Mouse (Mus musculus) lung, postnatal 10 days (tissue): ENCODE results near the gene Dolk.

ENCODE experiments used
- DNase-seq: peaks from one replicate; pipeline ENCODE4 v3.0.0; 2021

The Dolk gene

DNA sequence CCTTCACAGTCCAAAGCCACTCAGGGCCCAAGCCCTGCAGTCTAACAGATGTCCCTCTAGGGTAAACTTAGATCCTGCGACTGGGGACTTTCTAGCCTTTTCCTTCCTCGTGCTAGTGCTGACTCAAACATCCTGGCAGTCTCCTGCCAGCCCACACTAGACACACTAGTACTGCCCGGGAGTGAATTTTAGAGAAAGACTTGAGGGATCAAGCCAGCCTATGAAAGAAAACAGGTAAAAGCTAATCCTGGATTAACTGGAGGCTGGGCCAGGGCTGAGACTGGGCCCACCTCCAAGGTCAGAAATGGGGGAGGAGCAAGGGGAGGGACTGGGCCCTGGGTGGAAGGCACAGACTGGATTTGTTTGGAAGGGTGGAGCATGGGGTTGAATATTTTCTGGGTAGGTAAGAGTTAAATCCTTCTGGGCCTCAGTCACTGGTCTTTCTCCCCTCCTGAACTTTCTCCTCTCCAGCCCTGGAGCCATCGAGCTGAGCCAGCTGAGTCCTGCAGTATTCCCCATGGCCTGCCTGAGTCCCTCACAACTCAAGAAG is 19.7 kb downstream of the Dolk start:
- DNase-seq = peak; percentile 88

GRCm38 (mm10) chr2:30265767-30266253 is 20.3 kb downstream of the Dolk start, which contains the start of gene Phyhd1:
Gene Phyhd1 (plus strand): TSS chr2:30266203.
- peak; percentile 88 for DNase-seq

- DNase-seq = peak; percentile 31
Observed at GRCm38 (mm10) chr2:30264671-30265519, 21.2 kb downstream of the Dolk start.

DNA sequence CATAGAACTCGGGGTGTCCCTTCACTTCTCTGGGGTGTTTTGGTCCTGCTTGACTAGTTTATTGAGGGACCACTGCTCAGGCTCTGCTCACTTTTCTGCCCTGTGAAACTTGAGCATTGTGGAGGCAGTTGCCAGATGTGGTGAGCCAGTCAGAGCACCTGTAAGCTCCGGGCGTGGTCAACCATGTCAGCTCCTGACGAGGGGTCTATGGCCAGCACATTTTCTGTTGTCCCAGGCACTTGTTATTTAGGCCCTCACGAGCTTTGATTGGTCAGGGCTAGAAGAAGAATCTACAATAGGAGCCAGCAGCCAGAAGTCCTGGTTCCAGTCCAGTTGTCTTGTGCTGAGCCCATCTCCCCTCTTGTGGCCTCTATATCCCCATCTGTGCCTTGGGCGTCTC is 22.3 kb downstream of the Dolk start:
- DNase-seq = no peak

DNA sequence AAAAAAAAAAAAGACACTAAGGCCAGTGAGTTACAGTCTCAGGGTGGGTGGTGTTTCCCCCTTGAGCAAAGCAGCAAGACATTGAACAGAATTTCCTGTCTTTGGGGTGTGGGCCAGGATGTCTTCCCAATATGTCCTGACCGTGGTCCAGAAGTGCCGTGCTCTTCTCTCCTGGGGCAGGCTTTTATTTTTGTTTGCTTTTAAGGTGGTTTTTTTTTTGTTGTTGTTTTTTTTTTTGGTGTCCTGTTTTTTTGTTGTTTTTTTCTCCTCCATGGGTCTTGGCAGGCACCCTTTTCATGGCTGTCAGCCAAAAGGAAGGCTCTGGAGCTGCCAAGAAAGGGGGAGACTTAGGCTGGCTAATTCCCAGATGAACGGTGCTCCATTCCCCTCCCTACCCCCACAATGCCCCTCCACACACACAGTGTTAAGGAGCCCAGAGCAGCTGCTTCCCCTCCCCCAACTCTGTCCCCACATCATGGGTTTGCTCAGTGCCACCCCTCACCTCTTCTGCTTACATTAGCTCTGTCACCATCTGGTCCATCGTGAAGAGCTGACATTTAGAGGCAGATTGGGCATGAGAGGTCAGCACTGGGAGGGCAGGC is 23.2 kb downstream of the Dolk start:
- DNase-seq = peak; percentile 73

GRCm38 (mm10) chr2:30261921-30262839 is 24.0 kb downstream of the Dolk start:
- no peak for DNase-seq

DNA sequence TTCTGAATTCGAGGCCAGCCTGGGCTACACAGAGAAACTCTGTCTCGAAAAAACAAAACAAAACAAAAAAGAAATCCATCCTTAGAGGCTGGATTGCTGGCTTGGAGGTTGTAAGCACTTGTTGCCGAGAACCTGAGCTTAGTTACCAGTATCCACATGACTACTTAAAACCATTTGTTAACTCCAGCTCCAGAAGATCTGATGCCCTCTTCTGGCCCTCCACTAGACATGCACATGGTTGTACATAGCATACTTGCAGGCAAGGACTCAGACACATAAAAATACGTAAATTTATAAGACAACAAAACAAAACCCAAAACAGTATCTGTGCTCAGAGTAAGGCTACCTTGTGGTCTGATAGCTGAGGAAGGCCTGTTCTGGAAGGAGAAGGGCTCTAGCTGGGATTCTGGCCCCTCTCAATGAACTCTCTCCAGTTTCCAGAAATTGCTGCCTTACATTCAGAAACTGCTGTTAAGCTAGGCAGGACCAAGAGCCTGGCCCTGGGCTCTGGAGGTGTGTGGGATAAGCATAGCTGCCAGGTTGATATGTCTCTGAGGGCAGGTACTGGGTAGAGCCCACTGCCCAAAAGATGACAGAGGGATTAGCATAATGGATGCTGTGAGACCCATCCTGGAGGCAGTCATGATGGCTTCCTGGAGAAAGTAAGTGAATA is 24.9 kb downstream of the Dolk start:
- no peak for DNase-seq

DNA sequence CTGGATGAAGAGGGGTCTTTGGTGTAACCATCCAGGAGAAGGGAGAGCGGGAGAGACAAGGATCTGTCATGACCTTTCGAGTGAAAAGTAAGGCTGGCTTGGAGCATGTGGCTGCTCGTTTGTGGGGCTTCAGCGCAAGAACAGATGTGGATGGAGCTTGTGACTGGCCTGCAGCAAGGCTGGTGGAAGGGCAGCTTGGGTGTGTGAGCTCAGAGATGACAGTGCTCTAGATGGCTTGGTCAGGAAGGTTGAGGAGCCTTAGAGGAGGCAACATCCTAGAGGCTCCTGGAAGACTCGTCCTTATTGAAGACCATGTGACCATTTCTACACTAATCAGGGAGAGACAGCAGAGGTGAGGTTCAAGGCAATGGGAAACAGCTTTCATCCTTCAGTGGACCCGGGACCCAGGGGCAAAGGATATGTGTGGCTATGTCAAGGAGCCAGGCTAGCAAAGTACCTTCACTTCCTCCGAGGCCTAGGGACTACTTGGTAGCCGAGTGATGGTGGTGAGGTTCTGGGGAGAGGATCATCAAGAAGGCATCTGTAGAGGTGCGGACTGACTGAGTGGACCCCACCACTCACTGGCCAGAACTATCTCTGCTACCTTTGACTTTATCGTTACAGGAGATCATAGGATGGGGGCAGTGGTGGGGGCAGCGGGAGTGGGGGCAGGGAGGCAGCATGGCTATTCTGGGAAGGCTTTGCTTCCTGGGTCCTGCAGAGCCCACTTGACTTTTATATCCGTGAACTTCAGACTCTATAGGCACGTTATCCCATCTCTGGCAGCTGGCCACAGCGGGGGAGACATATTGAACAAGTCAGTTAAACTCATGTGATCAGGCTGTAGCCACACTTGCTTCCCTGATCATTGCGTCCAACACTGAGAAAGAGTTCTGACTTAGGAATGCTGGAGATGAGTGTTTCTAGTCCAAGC is 26.7 kb downstream of the Dolk start:
- DNase-seq = no peak

DNA sequence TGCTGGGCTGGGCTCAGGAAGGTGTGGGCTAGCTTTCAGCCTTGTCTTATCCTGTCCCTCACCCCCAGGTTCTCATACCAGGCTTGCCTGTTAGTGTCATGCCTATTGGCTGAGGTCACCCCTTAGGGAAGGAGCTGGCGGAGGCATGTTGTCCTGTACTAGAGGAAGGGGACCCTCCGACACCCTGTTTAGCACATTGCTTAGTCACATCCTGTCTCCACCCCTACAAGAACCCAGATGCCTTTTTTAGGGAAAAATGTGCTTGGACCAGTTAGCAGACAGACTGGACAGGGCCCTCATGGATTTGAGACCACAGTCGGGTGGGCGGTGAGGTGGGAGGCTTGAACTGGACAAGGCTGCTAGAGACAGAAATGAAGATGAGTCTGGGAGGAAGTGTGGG is 27.5 kb downstream of the Dolk start:
- DNase-seq = peak; percentile 64

- DNase-seq = no peak
Observed at GRCm38 (mm10) chr2:30257699-30258460, 28.3 kb downstream of the Dolk start.

DNA sequence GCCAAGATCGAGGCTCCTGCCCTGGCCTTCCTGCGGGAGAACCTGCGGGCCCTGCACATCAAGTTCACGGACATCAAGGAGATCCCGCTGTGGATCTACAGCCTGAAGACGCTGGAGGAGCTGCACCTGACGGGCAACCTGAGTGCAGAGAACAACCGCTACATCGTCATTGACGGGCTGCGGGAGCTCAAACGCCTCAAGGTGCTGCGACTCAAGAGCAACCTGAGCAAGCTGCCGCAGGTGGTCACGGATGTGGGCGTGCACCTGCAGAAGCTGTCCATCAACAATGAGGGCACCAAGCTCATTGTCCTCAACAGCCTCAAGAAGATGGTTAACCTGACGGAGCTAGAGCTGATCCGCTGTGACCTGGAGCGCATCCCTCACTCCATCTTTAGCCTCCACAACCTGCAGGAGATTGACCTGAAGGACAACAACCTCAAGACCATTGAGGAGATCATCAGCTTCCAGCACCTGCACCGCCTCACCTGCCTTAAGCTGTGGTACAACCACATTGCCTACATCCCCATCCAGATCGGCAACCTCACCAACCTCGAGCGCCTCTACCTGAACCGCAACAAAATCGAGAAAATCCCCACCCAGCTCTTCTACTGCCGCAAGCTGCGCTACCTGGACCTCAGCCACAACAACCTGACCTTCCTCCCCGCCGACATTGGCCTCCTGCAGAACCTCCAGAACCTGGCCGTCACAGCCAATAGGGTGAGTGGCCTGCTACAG is 29.4 kb downstream of the Dolk start:
- no peak for DNase-seq

DNA sequence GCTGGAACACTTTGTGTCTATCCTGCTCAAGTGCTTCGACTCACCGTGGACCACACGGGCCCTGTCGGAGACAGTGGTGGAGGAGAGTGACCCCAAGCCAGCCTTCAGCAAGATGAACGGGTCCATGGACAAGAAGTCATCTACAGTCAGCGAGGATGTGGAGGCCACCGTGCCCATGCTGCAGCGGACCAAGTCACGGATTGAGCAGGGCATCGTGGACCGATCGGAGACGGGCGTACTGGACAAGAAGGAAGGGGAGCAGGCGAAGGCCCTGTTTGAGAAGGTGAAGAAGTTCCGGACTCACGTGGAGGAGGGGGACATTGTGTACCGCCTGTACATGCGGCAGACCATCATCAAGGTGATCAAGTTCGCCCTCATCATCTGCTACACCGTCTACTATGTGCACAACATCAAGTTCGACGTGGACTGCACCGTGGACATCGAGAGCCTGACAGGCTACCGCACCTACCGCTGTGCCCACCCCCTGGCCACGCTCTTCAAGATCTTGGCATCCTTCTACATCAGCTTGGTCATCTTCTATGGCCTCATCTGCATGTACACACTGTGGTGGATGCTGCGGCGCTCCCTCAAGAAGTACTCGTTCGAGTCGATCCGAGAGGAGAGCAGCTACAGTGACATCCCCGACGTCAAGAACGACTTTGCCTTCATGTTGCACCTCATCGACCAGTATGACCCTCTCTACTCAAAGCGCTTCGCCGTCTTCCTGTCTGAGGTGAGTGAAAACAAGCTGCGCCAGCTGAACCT is 30.3 kb downstream of the Dolk start:
- DNase-seq = no peak

- DNase-seq = no peak
Observed at GRCm38 (mm10) chr2:30253809-30254208, 32.3 kb downstream of the Dolk start.

DNA sequence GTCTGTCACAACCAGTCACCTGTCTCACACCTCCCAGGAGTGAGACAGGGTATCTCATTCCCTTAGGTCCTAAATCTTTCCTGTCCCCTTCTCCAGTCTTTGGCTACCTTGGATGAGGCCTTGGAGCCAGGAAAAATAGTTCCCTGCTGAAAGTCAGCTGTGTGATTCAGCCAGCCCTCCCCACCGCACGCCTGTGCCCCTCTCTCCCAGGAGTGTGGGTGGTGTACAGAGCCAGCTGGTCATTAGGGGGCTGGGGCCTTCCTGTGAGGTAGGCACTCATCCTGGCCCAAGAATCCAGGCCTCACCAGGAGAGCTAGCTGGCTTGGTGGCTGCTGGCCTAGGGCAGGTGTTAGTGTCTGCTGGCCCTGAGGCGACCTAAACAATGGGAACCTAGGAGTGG is 33.6 kb downstream of the Dolk start:
- no peak for DNase-seq

DNA sequence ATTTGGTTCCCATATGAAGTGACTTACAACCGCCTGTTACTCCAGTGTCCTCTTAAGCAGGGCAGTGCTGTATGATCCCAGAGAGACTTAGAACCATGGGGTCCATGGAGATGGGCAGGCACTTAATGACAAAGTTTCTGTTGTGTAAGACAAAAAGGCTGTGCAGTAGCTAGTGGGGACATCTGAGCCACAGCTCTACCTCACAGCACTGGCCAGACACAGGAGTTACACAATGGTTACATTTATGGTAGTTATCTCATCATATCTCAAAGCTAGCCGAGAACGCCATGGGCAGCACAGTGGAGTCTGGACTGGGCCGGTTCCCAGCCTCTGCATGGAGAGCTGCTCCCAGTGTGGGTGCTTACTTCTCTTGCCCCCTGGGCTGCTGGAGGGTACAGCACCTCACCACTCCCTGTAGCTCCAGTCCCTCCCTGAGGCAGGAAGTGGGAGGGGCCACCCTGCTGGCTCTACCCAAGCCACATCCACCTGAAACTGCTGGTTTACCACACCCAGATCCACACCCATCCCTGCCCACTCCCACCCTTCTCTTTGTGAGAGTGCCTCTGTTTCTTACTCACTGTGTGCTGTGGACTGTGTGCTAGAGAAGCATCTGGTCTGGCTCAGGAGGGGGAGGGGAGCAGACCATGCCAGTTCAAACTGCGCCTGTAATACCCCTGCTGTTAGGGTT is 34.6 kb downstream of the Dolk start:
- DNase-seq = peak; percentile 61

DNA sequence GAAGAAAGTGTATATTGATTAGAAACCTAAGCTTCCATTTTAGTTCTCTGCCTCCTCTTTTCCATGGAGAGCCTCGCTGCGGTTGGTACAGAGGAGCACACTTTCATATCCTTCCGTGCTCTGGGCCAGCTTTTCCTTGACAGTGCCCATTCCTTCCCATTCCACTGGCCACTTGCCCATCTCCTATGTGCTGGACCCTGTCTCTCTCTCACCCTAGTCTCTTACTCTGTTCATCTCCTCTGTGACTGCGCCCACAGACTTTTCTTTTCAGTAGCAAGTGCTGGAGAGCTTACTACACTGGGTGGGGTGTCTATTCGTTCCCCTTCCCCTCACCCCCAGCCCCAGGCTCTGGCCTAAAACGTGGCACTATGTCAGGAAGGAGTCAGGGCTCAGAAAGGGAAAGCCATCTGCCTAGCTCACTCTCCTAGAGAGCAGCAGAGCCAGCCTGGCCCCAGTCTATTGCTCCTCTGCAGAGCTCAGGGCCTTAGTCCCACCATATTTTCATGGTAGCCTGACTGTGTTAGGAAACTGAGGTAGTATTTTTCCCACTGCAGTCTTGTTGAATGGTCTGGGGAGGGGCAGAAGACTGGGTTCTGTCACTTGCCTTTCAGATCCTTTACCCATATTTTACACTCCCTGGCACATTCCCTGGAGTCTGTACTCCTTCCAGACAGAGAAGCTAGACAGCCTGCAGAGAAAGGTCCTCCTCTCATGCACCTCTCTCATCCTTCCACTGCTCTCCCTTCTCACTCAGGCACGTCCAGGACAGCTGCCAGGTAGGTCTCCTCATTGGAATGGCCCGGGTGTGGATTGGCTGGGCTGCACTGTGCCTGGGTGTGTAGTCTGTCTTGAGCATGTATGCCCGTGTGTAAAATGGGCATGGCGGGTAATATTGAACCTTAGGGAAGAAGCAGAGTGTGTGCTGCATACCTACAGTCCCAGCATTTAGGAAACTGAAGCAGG is 35.7 kb downstream of the Dolk start:
- no peak for DNase-seq

- DNase-seq = no peak
Observed at GRCm38 (mm10) chr2:30249182-30249581, 37.0 kb downstream of the Dolk start.
